Mouse (Mus musculus): ENCODE data around the gene Gm4952.
"Not testable (repeated sequence)": the region's sequence is repeated elsewhere in the genome, so short reads cannot be mapped to it uniquely, and the experiment has no call there.

Gm4952 gene

DNA sequence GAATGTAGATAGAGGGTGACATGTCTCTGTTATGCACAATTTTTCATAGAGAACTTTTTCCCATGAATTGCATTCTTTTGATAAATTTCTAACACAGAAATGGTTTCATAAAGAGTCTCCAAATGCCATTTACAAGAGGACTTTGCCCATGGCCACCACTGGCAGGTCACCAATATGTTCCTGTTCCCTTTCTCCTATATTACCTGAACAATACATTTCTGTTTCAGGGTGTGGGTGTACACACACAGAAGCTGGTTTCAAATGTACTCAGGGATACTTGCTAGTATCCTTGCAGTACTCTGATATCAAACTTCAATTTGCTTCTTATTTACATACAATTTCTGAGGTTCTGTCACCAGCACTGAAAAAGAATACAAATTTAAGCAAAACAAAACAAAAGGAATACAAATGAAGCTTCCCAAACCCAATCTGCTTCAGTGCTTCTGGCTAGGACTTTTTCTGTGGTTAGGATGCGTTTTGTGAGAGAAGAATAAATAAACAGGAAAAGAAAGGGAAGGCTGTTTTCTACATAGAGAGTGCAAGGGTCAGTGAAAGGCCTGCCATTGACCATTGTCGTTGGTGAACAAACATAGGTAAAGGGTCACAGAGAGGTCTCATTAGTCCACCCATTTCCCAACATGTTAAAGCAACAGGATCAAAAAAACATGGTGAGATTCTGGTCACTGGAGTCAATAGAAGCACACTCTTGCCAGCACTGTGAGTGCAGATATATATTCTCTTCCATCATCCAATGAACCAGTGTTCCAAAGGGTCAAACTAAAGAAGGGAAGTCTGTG is 1.1 kb downstream of the Gm4952 start:
- no peak for DNase-seq (ENCODE audit: low read depth, low spot score)

GRCm38 (mm10) chr19:12608336-12608735 is 8.6 kb downstream of the Gm4952 start:
- no peak for DNase-seq (ENCODE audit: low read depth, low spot score)

- DNase-seq (ENCODE audit: low read depth, low spot score), result no peak
These were observed 13.9 kb downstream of the Gm4952 start for GRCm38 (mm10) chr19:12613646-12614045.

GRCm38 (mm10) chr19:12633176-12633575 is 33.4 kb downstream of the Gm4952 start, which contains the start of gene Glyat:
Gene Glyat (plus strand): TSS chr19:12633308.
- DNase-seq (ENCODE audit: low read depth, low spot score), result no peak

- DNase-seq (ENCODE audit: low read depth, low spot score), result no peak
These were observed 34.5 kb downstream of the Gm4952 start for GRCm38 (mm10) chr19:12634259-12634658.

GRCm38 (mm10) chr19:12634963-12635362 is 35.2 kb downstream of the Gm4952 start:
- DNase-seq (ENCODE audit: low read depth, low spot score), result no peak

DNA sequence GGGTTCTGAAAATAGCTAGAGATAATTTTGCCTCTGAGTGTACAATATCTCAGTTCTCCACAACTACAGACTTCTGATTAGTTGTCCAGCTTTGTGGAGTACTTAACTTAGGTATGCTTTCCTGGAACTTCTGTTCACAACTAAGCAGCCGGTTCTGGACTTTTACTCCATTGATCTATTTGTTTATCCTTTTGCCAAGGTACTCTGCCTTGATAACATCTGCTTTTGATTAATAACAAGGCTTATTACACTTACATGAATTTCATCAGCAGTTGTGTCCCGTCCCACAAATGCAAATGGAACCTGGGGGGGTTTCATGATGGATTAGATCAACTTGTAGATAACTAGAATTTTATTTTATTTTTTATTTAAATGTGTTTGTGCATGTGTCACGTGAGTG is 37.1 kb downstream of the Gm4952 start:
- DNase-seq (ENCODE audit: low read depth, low spot score), result no peak

- no peak for DNase-seq (ENCODE audit: low read depth, low spot score)
These were observed 38.3 kb downstream of the Gm4952 start for GRCm38 (mm10) chr19:12638049-12638448.

GRCm38 (mm10) chr19:12649511-12649910 is 49.7 kb downstream of the Gm4952 start:
- no peak for DNase-seq (ENCODE audit: low read depth, low spot score)

DNA sequence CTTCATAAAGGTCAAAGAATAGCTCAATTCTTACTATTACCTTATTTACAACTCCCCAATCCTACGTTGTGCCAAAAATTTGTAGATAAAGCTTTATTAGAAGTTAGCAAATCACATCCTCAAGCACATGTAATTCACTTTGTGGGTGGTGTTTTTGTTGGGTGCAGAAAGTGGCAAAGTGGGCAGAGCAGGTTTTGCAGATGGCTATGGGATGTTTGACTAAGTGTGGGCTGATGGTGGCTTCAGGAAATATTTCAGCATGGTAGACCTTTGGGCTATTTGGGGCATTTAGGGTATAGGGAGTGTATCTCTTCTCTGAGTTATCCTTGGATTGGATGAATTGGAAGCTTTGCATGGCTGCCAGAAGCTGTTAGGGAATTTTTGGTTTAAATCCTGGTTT is 66.4 kb downstream of the Gm4952 start:
- no peak for DNase-seq (ENCODE audit: low read depth, low spot score)

GRCm38 (mm10) chr19:12668601-12669000 is 68.8 kb downstream of the Gm4952 start:
- DNase-seq (ENCODE audit: low read depth, low spot score), result not testable (repeated sequence)

DNA sequence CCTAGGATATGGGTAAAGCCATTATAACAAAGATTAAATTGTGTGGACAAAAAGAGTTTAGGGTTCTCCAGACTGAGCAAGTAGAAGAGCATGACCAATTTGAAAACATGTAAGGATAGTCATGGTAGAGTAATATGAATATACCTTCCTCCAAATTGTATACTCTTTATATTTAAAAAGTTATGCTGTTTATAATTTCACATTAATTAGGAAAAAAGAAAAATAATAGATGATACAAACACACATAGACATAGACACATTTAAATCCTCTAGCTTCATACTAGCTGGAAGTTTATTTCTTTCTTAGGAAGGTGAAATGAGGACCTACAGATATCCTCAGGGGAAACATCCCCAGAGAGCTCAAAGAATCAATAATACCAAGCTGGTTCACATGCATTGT is 70.4 kb downstream of the Gm4952 start, which contains the start of gene Olfr1442:
Olfr1442 (plus strand) TSS at position 301 of the 400 bp plus-strand sequence.
- no peak for DNase-seq (ENCODE audit: low read depth, low spot score)

- DNase-seq (ENCODE audit: low read depth, low spot score), result no peak
These were observed 71.3 kb downstream of the Gm4952 start for GRCm38 (mm10) chr19:12671051-12671450.

- no peak for DNase-seq (ENCODE audit: low read depth, low spot score)
These were observed 78.0 kb downstream of the Gm4952 start, which contains the start of gene Olfr1443 for GRCm38 (mm10) chr19:12677812-12678211. Gene Olfr1443 (plus strand): TSS chr19:12678112.

Measured in forelimb bud, embryonic 11.5 days (tissue).